Mouse (Mus musculus) midbrain, embryonic 10.5 days (tissue): ENCODE results near the gene S100a10. TPM values are rescaled to one million over a fixed set of nuclear protein-coding genes. Genes with fewer than 3 reads are reported as not detected.

Source experiments
- DNase-seq: peaks from one replicate; pipeline ENCODE4 v3.0.0-alpha.2; 2017; ENCODE audit warnings: low spot score
- H3K27ac ChIP-seq: fragments of 300-500 bp; sonication (generic); replicated peaks from 2 replicates; pipeline ENCODE4 v1.5.1; 2016; ENCODE audit warnings: mild to moderate bottlenecking
- H3K27me3 ChIP-seq: fragments of 300-500 bp; sonication (generic); 2 replicates; pipeline ENCODE4 v1.6.1; 2016; ENCODE audit warnings: low read depth, mild to moderate bottlenecking; ENCODE audit not compliant: poor library complexity, severe bottlenecking
- H3K36me3 ChIP-seq: fragments of 300-500 bp; sonication (generic); 2 replicates; pipeline ENCODE4 v1.6.1; 2016; ENCODE audit warnings: mild to moderate bottlenecking, moderate library complexity
- H3K4me1 ChIP-seq: fragments of 300-500 bp; sonication (generic); 2 replicates; pipeline ENCODE4 v1.6.1; 2016
- H3K4me3 ChIP-seq: fragments of 300-500 bp; sonication (generic); 2 replicates; pipeline ENCODE4 v1.5.1; 2016; ENCODE audit warnings: mild to moderate bottlenecking, moderate library complexity
- H3K9me3 ChIP-seq: fragments of 300-500 bp; sonication (generic); replicated peaks from 2 replicates; pipeline ENCODE4 v1.6.1; 2016; ENCODE audit warnings: mild to moderate bottlenecking
- WGBS: fragments of 180-500 bp; shearing (Covaris S2); methylation state at CpG from one replicate; pipeline ENCODE4 v1.1.7; 2016; 5-methylcytosine and 5-hydroxymethylcytosine counted together
- polyA plus RNA-seq: library from polyadenylated mRNA; unstranded; fragments of >200 nt; fragmentation: Nextera tagmentation; extraction: Ambion mirVana; gene quantifications from 2 replicates; pipeline ENCODE4 v1.2.1, GENCODE M21; 2016

Gene S100a10
- polyA plus RNA-seq: 153 and 169 TPM in 2 replicates

GRCm38 (mm10) chr3:93554981-93555877 is at the start of gene S100a10:
Gene S100a10 (plus strand): TSS chr3:93555080.
- peak; percentile 60 for DNase-seq
- H3K36me3 ChIP-seq: no peaks in the 10 kb centered on the region
- peaks cover 25% of the 10 kb centered on the region for H3K27me3 ChIP-seq
- no peaks in the 10 kb centered on the region for H3K9me3 ChIP-seq
- H3K27ac ChIP-seq: peak within 1 kb of the TSS; percentile 85
- peak within 1 kb of the TSS; percentile 66 for H3K4me3 ChIP-seq
- 4% methylated on average over 34 of the region's 39 CpGs for WGBS
- peaks cover 17% of the 10 kb centered on the region for H3K4me1 ChIP-seq

- 43% methylated on average over 30 of the region's 30 CpGs for WGBS
Measured at GRCm38 (mm10) chr3:93505960-93506863, 48.7 kb upstream of the S100a10 start.

GRCm38 (mm10) chr3:93506881-93507325 is 48.0 kb upstream of the S100a10 start:
- no peaks in the 10 kb centered on the region for H3K4me1 ChIP-seq
- DNase-seq: no peak
- WGBS: 79% methylated on average over 5 of the region's 5 CpGs

More at GRCm38 (mm10) chr3:93505960-93506863, 48.7 kb upstream of the S100a10 start:
- no peak overlapping the region for H3K27ac ChIP-seq
- no peak overlapping the region for H3K4me3 ChIP-seq
- no peaks in the 10 kb centered on the region for H3K27me3 ChIP-seq
- no peaks in the 10 kb centered on the region for H3K9me3 ChIP-seq
- no peaks in the 10 kb centered on the region for H3K4me1 ChIP-seq
- no peaks in the 10 kb centered on the region for H3K36me3 ChIP-seq
- no peak for DNase-seq

GRCm38 (mm10) chr3:93509301-93509700 is 45.6 kb upstream of the S100a10 start:
- H3K36me3 ChIP-seq: no peaks in the 10 kb centered on the region
- 83% methylated on average over 1 of the region's 1 CpGs for WGBS
- H3K9me3 ChIP-seq: no peaks in the 10 kb centered on the region
- H3K27ac ChIP-seq: no peak overlapping the region
- H3K4me3 ChIP-seq: no peak overlapping the region
- no peaks in the 10 kb centered on the region for H3K27me3 ChIP-seq
- DNase-seq: no peak
- no peaks in the 10 kb centered on the region for H3K4me1 ChIP-seq

More at GRCm38 (mm10) chr3:93506881-93507325, 48.0 kb upstream of the S100a10 start:
- no peaks in the 10 kb centered on the region for H3K27me3 ChIP-seq
- no peak overlapping the region for H3K27ac ChIP-seq
- no peaks in the 10 kb centered on the region for H3K9me3 ChIP-seq
- no peaks in the 10 kb centered on the region for H3K36me3 ChIP-seq
- no peak overlapping the region for H3K4me3 ChIP-seq

- no peaks in the 10 kb centered on the region for H3K27me3 ChIP-seq
- no peaks in the 10 kb centered on the region for H3K36me3 ChIP-seq
- H3K4me3 ChIP-seq: no peak overlapping the region
- no peak for DNase-seq
- WGBS: 76% methylated on average over 1 of the region's 1 CpGs
- H3K27ac ChIP-seq: no peak overlapping the region
- no peaks in the 10 kb centered on the region for H3K4me1 ChIP-seq
- no peaks in the 10 kb centered on the region for H3K9me3 ChIP-seq
Measured at GRCm38 (mm10) chr3:93511036-93511435, 43.8 kb upstream of the S100a10 start.

- DNase-seq: no peak
- Histone ChIP-seq H3K27ac (no peak overlapping the region), H3K36me3 (no peaks in the 10 kb centered on the region), H3K4me1 (no peaks in the 10 kb centered on the region), H3K27me3 (no peaks in the 10 kb centered on the region), H3K9me3 (no peaks in the 10 kb centered on the region), H3K4me3 (no peak overlapping the region)
- WGBS: 94% methylated on average over 1 of the region's 1 CpGs
Measured at GRCm38 (mm10) chr3:93511801-93512200, 43.1 kb upstream of the S100a10 start.

- Histone ChIP-seq H3K27me3 (no peaks in the 10 kb centered on the region), H3K36me3 (no peaks in the 10 kb centered on the region), H3K4me1 (no peaks in the 10 kb centered on the region), H3K4me3 (no peak overlapping the region), H3K9me3 (no peaks in the 10 kb centered on the region), H3K27ac (no peak overlapping the region)
- no peak for DNase-seq
- WGBS: 84% methylated on average over 7 of the region's 7 CpGs
Measured at GRCm38 (mm10) chr3:93512386-93513101, 42.3 kb upstream of the S100a10 start.

- Histone ChIP-seq H3K27ac (no peak overlapping the region), H3K36me3 (no peaks in the 10 kb centered on the region), H3K4me1 (no peaks in the 10 kb centered on the region), H3K4me3 (no peak overlapping the region), H3K27me3 (no peaks in the 10 kb centered on the region; the same call in 1 of the 2 replicates), H3K9me3 (no peaks in the 10 kb centered on the region)
- no peak for DNase-seq
- WGBS: 89% methylated on average over 3 of the region's 3 CpGs
Measured at GRCm38 (mm10) chr3:93514628-93515027, 40.3 kb upstream of the S100a10 start.

GRCm38 (mm10) chr3:93517343-93517742 is 37.5 kb upstream of the S100a10 start:
- no peak for DNase-seq
- peaks cover 10% of the 10 kb centered on the region for H3K4me1 ChIP-seq
- 96% methylated on average over 2 of the region's 2 CpGs for WGBS
- H3K36me3 ChIP-seq: no peaks in the 10 kb centered on the region
- H3K27me3 ChIP-seq: peaks cover 11% of the 10 kb centered on the region
- no peaks in the 10 kb centered on the region for H3K9me3 ChIP-seq
- H3K27ac ChIP-seq: no peak overlapping the region
- no peak overlapping the region for H3K4me3 ChIP-seq

GRCm38 (mm10) chr3:93519856-93520329 is 35.0 kb upstream of the S100a10 start:
- Histone ChIP-seq H3K27ac (peak overlapping the region; percentile 76; the same call in 1 of the 2 replicates), H3K9me3 (no peaks in the 10 kb centered on the region), H3K27me3 (peaks cover 11% of the 10 kb centered on the region), H3K4me1 (peaks cover 10% of the 10 kb centered on the region), H3K36me3 (no peaks in the 10 kb centered on the region), H3K4me3 (peak overlapping the region; percentile 67)
- no peak for DNase-seq
- WGBS: 56% methylated on average over 5 of the region's 5 CpGs

- H3K4me1 ChIP-seq: peaks cover 10% of the 10 kb centered on the region
- H3K36me3 ChIP-seq: no peaks in the 10 kb centered on the region
- WGBS: under 1% methylated on average over 38 of the region's 38 CpGs
- DNase-seq: peak; percentile 68
- H3K27ac ChIP-seq: peak within 1 kb of the TSS; percentile 76
- peaks cover 11% of the 10 kb centered on the region for H3K27me3 ChIP-seq
- H3K4me3 ChIP-seq: peak within 1 kb of the TSS; percentile 67
- H3K9me3 ChIP-seq: no peaks in the 10 kb centered on the region
Measured at GRCm38 (mm10) chr3:93520330-93521193, 34.3 kb upstream of the S100a10 start, which contains the start of gene S100a11. Gene S100a11 (plus strand): TSS chr3:93520488.
